Mouse (Mus musculus): ENCODE results near the gene Ddx5. TPM values are rescaled to one million over a fixed set of nuclear protein-coding genes. Genes with fewer than 3 reads are reported as not detected.

Ddx5 gene
- total RNA-seq, 2 experiments from 2014 or later = 569 to 1,198 TPM

DNA sequence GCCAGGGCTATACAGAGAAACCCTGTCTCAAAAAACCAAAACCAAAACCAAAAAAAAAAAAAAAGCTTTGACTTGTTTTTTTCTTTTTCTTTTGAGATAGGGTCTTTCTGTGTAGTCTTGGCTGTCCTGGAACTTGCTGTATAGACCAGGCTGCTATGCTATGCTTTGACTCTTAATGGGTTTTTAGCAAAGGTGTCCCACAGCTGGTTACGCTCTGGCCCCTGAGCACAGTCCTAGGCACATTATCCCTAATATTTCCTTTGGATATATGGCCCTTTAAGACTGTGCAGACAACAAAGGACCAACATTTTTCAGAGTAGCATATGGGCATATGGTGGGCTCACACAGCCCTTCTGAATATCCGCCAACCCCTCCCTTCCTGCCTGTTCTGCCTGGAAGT, 49.9 kb downstream of the Ddx5 start:
- no peak for ATAC-seq (replicated peaks; ENCODE audit: low FRiP score, low TSS enrichment, poor library complexity, severe bottlenecking)

DNA sequence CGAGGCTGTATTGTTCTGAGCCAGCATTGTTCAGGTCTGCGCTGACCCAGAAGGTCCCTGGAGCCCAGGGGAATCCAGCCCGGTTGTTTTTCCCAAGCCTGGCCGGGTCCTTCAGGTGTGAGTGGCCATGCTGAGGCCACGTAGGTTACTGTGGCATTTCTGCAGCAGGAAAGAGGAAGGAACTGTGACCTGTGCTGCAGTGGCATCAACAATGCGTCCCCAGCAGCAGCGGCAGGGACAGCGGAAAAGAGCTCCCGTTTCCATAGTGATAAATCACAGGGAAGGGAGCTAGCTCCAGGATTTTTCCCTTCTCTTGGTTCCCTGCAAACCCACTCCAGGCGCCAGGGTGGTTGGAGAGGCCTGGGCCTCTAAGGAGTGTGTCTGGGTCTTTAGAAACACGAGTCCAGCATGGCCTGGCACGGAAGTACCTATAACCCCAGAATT, 51.8 kb downstream of the Ddx5 start:
- no peak for ATAC-seq (replicated peaks; ENCODE audit: low FRiP score, low TSS enrichment, poor library complexity, severe bottlenecking)

DNA sequence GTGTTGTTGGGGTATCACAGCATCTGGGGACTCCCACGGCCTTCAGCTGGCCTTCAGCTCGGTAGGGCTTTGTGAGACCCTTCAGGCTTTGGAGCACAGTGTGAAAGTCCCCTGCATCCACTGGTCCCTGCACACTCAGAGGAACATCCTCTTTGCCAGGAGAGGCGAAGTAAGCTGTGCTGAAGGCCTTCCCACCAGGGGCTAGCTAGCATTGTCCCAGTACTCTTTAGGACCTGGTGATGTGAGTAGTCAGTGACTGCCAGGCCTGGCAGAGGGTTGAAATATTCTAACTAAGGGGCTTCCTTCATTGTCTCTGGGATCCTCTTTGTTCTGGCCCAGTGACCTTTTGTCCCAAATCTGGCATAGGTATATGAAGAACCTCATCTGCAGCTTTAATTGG, 52.4 kb downstream of the Ddx5 start:
- ATAC-seq (replicated peaks; ENCODE audit: low FRiP score, low TSS enrichment, poor library complexity, severe bottlenecking) = no peak

- no peak for ATAC-seq (replicated peaks; ENCODE audit: low FRiP score, low TSS enrichment, poor library complexity, severe bottlenecking)
These were observed 58.3 kb downstream of the Ddx5 start for GRCm38 (mm10) chr11:106730714-106731113.

Other genes starting within 250 kb of the Ddx5 start
- gene Tex2, start 175.8 kb downstream of the Ddx5 start, total RNA-seq (2014; fragmentation: Nextera tagmentation) = 23.4 and 24.2 TPM in 2 replicates
- gene Tex2, start 175.8 kb downstream of the Ddx5 start, total RNA-seq (2017) = 22.4 and 32.8 TPM in 2 replicates
- 9.2 and 11.1 TPM in 2 replicates for gene Pecam1, start 38.6 kb downstream of the Ddx5 start, total RNA-seq (2014; fragmentation: Nextera tagmentation)
- 8.8 and 14.6 TPM in 2 replicates for gene Pecam1, start 38.6 kb downstream of the Ddx5 start, total RNA-seq (2017)
- 1.3 and 2.7 TPM in 2 replicates for gene Milr1, start 38.0 kb downstream of the Ddx5 start, total RNA-seq (2014; fragmentation: Nextera tagmentation)
- gene Milr1, start 38.0 kb downstream of the Ddx5 start, total RNA-seq (2017) = 3.4 and 3.5 TPM in 2 replicates
- gene Polg2, start 9.6 kb downstream of the Ddx5 start, total RNA-seq (2014; fragmentation: Nextera tagmentation) = 6.8 and 15.3 TPM in 2 replicates
- gene Polg2, start 9.6 kb downstream of the Ddx5 start, total RNA-seq (2017) = 16.4 and 18.1 TPM in 2 replicates
- gene Cep95, start 67 bp upstream of the Ddx5 start, total RNA-seq (2014; fragmentation: Nextera tagmentation) = 52.0 and 58.1 TPM in 2 replicates
- gene Cep95, start 67 bp upstream of the Ddx5 start, total RNA-seq (2017) = 25.2 and 42.1 TPM in 2 replicates
- 12.0 and 13.1 TPM in 2 replicates for gene Smurf2, start 131.5 kb upstream of the Ddx5 start, total RNA-seq (2014; fragmentation: Nextera tagmentation)
- 22.0 and 24.5 TPM in 2 replicates for gene Smurf2, start 131.5 kb upstream of the Ddx5 start, total RNA-seq (2017)
- 179 and 203 TPM in 2 replicates for gene Kpna2, start 210.4 kb upstream of the Ddx5 start, total RNA-seq (2014; fragmentation: Nextera tagmentation)
- 146 and 149 TPM in 2 replicates for gene Kpna2, start 210.4 kb upstream of the Ddx5 start, total RNA-seq (2017)
- gene 1810010H24Rik, start 236.5 kb upstream of the Ddx5 start, total RNA-seq (2014; fragmentation: Nextera tagmentation) = 1.7 TPM in 1 of 2 replicates, not detected in the other
- 1.3 TPM in 1 of 2 replicates, not detected in the other for gene 1810010H24Rik, start 236.5 kb upstream of the Ddx5 start, total RNA-seq (2017)

Data from megakaryocyte-erythroid progenitor cell, adult 5-6 weeks (primary cell).